Mouse (Mus musculus) retina, adult 2 months (tissue): Measurements from ENCODE around the gene Zwilch.
A peak's percentile ranks its signal among the peaks of the same experiment; 100 is the strongest.

Experiments used
- DNase-seq: peaks from one replicate; pipeline ENCODE4 v3.0.0-alpha.2; 2012; ENCODE audit warnings: low read depth, low spot score

Zwilch gene

DNA sequence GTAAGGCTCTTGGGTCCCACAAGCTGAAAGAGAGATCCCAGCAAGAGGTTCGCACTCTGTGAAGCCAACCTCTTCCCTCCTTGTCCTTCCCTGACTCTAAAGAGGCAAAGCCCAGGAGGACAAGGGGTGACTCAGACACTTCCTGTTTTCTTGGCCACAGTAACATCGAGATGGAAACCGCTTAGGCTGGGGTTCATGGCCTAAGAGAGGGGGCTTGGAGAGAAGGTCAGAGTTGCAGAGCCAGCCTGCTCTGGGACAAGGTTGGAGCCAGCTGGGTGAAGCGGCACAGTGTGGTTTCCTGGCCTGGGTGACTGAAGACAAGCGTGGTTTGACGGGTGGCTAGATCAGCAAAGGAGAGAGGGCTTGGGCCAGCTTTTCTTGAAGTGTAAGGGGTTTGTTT, 67.6 kb downstream of the Zwilch start:
- DNase-seq: no peak

- peak; percentile 28 for DNase-seq
These were observed 72.5 kb downstream of the Zwilch start for GRCm38 (mm10) chr9:64100442-64100841.

DNA sequence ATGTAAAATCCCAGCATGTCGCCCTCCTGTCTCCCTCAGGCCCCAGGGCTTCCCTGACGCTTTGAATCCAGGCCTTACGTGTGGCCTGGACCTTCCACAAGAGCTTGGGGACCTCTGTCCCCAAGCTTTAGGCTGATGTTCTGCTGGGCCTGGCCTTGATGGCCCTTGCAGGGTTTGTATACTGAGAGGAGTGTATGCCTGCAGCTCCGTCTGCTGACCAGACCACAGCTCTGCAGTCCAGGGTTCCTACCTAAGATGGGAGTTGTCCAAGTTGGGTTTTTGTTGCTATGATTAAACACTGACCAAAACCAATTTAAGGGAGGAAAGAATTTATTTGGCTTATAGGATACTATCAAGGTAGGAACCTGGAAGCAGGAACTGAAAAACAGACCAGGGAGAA, 74.6 kb downstream of the Zwilch start:
- no peak for DNase-seq

DNA sequence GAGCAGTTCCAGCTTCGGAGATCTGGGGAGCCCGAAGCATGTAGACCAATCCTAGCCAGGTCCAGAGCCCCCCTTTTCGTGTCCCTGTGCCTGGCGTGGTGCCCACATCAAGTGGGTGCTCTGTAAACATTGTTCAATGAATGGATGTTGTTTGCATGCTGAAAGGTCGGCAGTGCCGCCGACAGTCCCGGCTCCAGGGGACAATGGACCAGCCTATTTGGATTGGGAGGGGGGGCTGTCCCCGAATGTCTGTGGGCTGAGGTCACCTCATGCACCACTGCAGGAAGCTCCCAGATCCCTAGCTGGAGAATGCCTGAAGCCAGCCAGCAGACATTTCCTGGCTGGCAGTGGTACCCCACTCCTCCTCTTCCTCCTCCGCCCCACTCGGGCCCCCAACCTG, 78.8 kb downstream of the Zwilch start:
- no peak for DNase-seq

GRCm38 (mm10) chr9:64089004-64089403, 83.9 kb downstream of the Zwilch start:
- no peak for DNase-seq

DNA sequence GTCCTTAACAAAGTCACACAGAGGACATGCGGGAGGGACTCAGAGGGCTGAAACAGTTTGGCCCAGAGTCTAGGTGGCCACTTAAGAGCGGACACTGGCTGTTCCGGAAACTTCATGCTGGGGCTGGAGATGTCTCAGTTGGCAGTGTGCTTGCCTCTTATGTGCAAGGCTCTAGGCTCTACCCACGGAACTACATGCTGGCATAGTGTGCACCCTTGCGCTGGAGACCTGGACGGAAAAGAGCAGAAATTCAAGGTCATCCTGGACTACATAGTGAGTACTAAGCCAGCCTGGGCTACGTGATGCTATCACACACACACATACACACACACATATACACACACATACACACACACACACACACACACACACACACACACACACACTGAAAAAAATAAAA, 84.6 kb downstream of the Zwilch start:
- no peak for DNase-seq

DNA sequence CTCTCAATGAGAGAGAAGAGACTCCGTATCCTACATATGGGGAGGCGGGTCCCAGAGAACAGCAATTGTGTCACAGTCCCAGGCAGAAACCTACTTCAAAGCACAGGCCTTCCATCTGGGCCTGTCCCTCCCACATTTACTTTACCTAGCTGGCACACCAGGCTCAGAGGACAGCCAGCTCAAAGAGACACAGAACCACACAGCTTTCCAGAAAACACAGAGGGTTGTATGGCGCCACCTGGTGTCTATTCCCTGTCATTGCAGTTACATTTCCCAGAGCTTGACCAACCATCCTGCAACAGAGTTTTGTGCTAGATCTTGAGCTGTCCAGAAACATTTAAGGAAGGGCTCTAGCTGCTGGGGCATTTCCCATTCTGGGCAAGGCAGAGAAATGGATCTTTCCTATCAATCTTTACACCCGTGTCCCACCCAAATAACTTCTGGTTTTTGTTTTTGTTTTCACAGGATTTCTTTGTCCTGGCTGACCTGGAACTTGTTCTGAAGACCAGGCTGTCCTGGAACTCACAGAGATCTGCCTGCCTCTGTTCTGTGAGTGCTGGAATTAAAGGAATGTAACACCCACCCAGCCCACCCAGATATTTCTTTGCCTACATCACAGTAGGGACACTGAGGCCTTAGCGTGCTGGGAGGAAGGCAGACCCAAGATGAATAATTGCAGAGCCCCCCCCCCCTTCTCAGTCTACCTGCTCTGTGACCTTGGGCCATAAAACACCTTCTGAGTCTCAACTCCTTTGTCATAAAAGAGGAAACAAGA, 85.3 kb downstream of the Zwilch start:
- DNase-seq: peak; percentile 50
